Mouse (Mus musculus): ENCODE data around the gene Mycbp2. TPM values are rescaled to one million over a fixed set of nuclear protein-coding genes. Genes with fewer than 3 reads are reported as not detected.

Mycbp2 gene
- total and polyA plus RNA-seq, 3 experiments: 25.9 to 60.1 (median 29.5) TPM

- Histone ChIP-seq H3K27me3 (replicated peaks) (no peaks in the 10 kb centered on the region), H3K4me1 (ENCODE audit: control insufficient read depth in 1 of 2, insufficient read depth in 2 of 2) (peaks cover 7 to 15% of the 10 kb centered on the region in 2 experiments; a peak in 3 of 4 replicates), H3K9ac (ENCODE audit: insufficient read depth, low read depth) (no peak overlapping the region), H3K36me3 (replicated peaks in 1 of 2; ENCODE audit: control insufficient read depth in 1 of 2, insufficient read depth in 1 of 2, low read length in 1 of 2) (no peaks in the 10 kb centered on the region), H3K27ac (ENCODE audit: insufficient read depth, low read depth) (no peak overlapping the region), H3K4me3 (replicated peaks in 1 of 3; ENCODE audit: low read depth in 2 of 3, low read length in 2 of 3, poor library complexity in 1 of 3) (no peak overlapping the region), H3K4me2 (ENCODE audit: insufficient read depth, low read depth, poor library complexity, severe bottlenecking) (no peak overlapping the region; the same call in 1 of the 2 replicates), H3K9me3 (replicated peaks; ENCODE audit: low read length) (no peaks in the 10 kb centered on the region), H3K79me2 (replicated peaks; ENCODE audit: control insufficient read depth, extremely low read depth, insufficient read depth, poor library complexity, severe bottlenecking) (peaks cover 12% of the 10 kb centered on the region)
- no peak for DNase-seq (ENCODE audit: extremely low read depth)
- TF ChIP-seq ELF1 (IDR thresholded peaks at IDR 0.05; ENCODE audit: low read depth, low read length) (no peak), MEF2A (IDR thresholded peaks at IDR 0.05; ENCODE audit: borderline replicate concordance, low read depth, low read length) (no peak), JUN (IDR thresholded peaks at IDR 0.05; ENCODE audit: insufficient read depth, low read depth, low read length) (no peak), CTCF (conservative IDR thresholded peaks at IDR 0.05 in 1 of 2, IDR thresholded peaks at IDR 0.05 in 1 of 2; ENCODE audit: low read depth in 2 of 2, low read length in 2 of 2) (no peak)
- dilution Hi-C loops (cut with MboI; ENCODE audit: extremely low pct_ligation_motif_present, extremely low pct_unique_long_range_greater_than_20kb, low sequenced_read_pairs) (no loop called here), in situ Hi-C loops (cut with MboI; ENCODE audit: low pct_ligation_motif_present, low pct_unique_long_range_greater_than_20kb, low sequenced_read_pairs) (no loop called here)
These were observed 244.4 kb downstream of the Mycbp2 start for GRCm38 (mm10) chr14:103102246-103102645.

- H3K4me3 ChIP-seq (replicated peaks in 1 of 3; ENCODE audit: low read depth in 2 of 3, low read length in 2 of 3, poor library complexity in 1 of 3): no peak overlapping the region
- no peaks in the 10 kb centered on the region for H3K9me3 ChIP-seq (replicated peaks; ENCODE audit: low read length)
- H3K4me1 ChIP-seq (ENCODE audit: control insufficient read depth in 1 of 2, insufficient read depth in 2 of 2): peaks cover 7 to 26% of the 10 kb centered on the region in 2 experiments; a peak in 3 of 4 replicates
- dilution Hi-C loops (cut with MboI; ENCODE audit: extremely low pct_ligation_motif_present, extremely low pct_unique_long_range_greater_than_20kb, low sequenced_read_pairs): no loop called here
- no peaks in the 10 kb centered on the region for H3K27me3 ChIP-seq (replicated peaks)
- no peak overlapping the region for H3K4me2 ChIP-seq (ENCODE audit: insufficient read depth, low read depth, poor library complexity, severe bottlenecking)
- H3K36me3 ChIP-seq (replicated peaks in 1 of 2; ENCODE audit: control insufficient read depth in 1 of 2, insufficient read depth in 1 of 2, low read length in 1 of 2): peaks cover 5 to 7% of the 10 kb centered on the region in 2 experiments
- no peak for DNase-seq (ENCODE audit: extremely low read depth)
- TF ChIP-seq HCFC1 (IDR thresholded peaks at IDR 0.05; ENCODE audit: low read depth, low read length) (no peak), TBP (conservative IDR thresholded peaks at IDR 0.05; ENCODE audit: low read depth, low read length) (no peak), USF2 (conservative IDR thresholded peaks at IDR 0.05; ENCODE audit: low read depth, low read length) (no peak), RCOR1 (conservative IDR thresholded peaks at IDR 0.05; ENCODE audit: low read depth, low read length) (no peak), PAX5 (IDR thresholded peaks at IDR 0.05; ENCODE audit: low read length) (no peak), MYC (IDR thresholded peaks at IDR 0.05; ENCODE audit: low read depth, low read length) (no peak), E2F4 (IDR thresholded peaks at IDR 0.05; ENCODE audit: insufficient replicate concordance, low read depth, low read length) (no peak), ZC3H11A (IDR thresholded peaks at IDR 0.05; ENCODE audit: low read depth, low read length) (no peak), MEF2A (IDR thresholded peaks at IDR 0.05; ENCODE audit: borderline replicate concordance, low read depth, low read length) (no peak), CHD2 (IDR thresholded peaks at IDR 0.05; ENCODE audit: low read length) (no peak)
- H3K9ac ChIP-seq (ENCODE audit: insufficient read depth, low read depth): no peak overlapping the region
- H3K79me2 ChIP-seq (replicated peaks; ENCODE audit: control insufficient read depth, extremely low read depth, insufficient read depth, poor library complexity, severe bottlenecking): peaks cover 17% of the 10 kb centered on the region
- in situ Hi-C loops (cut with MboI; ENCODE audit: low pct_ligation_motif_present, low pct_unique_long_range_greater_than_20kb, low sequenced_read_pairs): no loop called here
- no peak overlapping the region for H3K27ac ChIP-seq (ENCODE audit: insufficient read depth, low read depth)
These were observed 245.4 kb downstream of the Mycbp2 start for GRCm38 (mm10) chr14:103101171-103101570.

- no peaks in the 10 kb centered on the region for H3K9me3 ChIP-seq (replicated peaks; ENCODE audit: low read length)
- H3K36me3 ChIP-seq (replicated peaks in 1 of 2; ENCODE audit: control insufficient read depth in 1 of 2, insufficient read depth in 1 of 2, low read length in 1 of 2): peaks cover 6 to 14% of the 10 kb centered on the region in 2 experiments
- peaks cover 7 to 32% of the 10 kb centered on the region in 2 experiments; a peak in 3 of 4 replicates for H3K4me1 ChIP-seq (ENCODE audit: control insufficient read depth in 1 of 2, insufficient read depth in 2 of 2)
- H3K4me2 ChIP-seq (ENCODE audit: insufficient read depth, low read depth, poor library complexity, severe bottlenecking): no peak overlapping the region
- no peak for DNase-seq (ENCODE audit: extremely low read depth)
- H3K27ac ChIP-seq (ENCODE audit: insufficient read depth, low read depth): no peak overlapping the region
- no peak overlapping the region for H3K9ac ChIP-seq (ENCODE audit: insufficient read depth, low read depth)
- H3K4me3 ChIP-seq (replicated peaks in 1 of 3; ENCODE audit: low read depth in 2 of 3, low read length in 2 of 3, poor library complexity in 1 of 3): no peak overlapping the region
- in situ Hi-C loops (cut with MboI; ENCODE audit: low pct_ligation_motif_present, low pct_unique_long_range_greater_than_20kb, low sequenced_read_pairs) (no loop called here), dilution Hi-C loops (cut with MboI; ENCODE audit: extremely low pct_ligation_motif_present, extremely low pct_unique_long_range_greater_than_20kb, low sequenced_read_pairs) (no loop called here)
- H3K27me3 ChIP-seq (replicated peaks): no peaks in the 10 kb centered on the region
- H3K79me2 ChIP-seq (replicated peaks; ENCODE audit: control insufficient read depth, extremely low read depth, insufficient read depth, poor library complexity, severe bottlenecking): peaks cover 19% of the 10 kb centered on the region
- TF ChIP-seq USF2 (conservative IDR thresholded peaks at IDR 0.05; ENCODE audit: low read depth, low read length): no peak
- TF ChIP-seq ELF1 (IDR thresholded peaks at IDR 0.05; ENCODE audit: low read depth, low read length): no peak
These were observed 246.3 kb downstream of the Mycbp2 start for GRCm38 (mm10) chr14:103100296-103100695.

All from CH12.LX (cell line).